Mouse (Mus musculus): ENCODE data around the gene Scyl1. TPM values are rescaled to one million over a fixed set of nuclear protein-coding genes. Genes with fewer than 3 reads are reported as not detected.

Gene Scyl1
- polyA plus RNA-seq, 1 experiment from 2014 or later = 82.9 TPM

DNA sequence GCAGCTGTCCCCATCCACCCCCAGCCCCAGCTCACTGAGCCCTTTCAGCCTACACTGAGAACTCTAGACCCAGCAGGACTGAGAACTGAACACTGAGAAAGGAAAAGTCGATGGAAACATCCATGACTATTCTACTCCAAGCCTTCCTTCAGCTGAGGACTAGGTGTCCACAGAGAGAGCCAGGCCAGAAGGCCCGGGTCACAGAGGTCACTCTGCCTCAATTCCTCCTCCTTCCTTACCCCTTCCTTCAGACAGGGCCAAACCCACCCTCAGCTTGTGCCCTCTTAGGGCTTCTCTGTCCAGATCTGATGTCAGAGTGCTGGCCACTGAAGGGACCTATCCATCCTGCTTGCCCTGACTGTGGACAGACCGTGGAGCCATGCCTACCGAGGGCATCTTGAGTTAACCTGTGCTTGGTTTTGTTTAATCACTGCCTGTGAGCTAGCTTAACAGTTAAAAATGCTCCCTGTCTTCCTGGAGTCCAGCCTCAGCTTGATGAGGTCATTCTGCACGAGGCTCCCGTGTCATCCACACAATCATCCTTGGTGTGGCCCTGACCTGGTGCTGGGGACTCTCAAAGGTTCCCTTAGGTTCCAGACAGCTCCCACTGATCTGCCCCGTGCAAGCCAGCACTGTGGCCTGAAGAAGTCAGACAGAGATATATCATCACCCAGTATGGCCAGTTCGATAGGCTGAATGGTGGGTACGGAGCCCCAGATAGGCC lies 39.8 kb upstream of the Scyl1 start:
- 0 out of 2 replicates have a peak, but pooled peaks have one; percentile 9 for ATAC-seq (ENCODE audit: low FRiP score, low TSS enrichment)
- no peaks in the 10 kb centered on the region for H3K9me3 ChIP-seq (ENCODE audit: low read length)
- peaks cover 63% of the 10 kb centered on the region for H3K4me1 ChIP-seq (ENCODE audit: insufficient read depth, low read length)
- no peaks in the 10 kb centered on the region for H3K27me3 ChIP-seq (ENCODE audit: insufficient read depth, low read length)
- no peak overlapping the region for H3K4me3 ChIP-seq (ENCODE audit: low read length)
- no peaks in the 10 kb centered on the region for H3K36me3 ChIP-seq (ENCODE audit: insufficient read depth, low read length)
- H3K9ac ChIP-seq (replicated peaks; ENCODE audit: low read length) = peak overlapping the region; percentile 24
- H3K4me2 ChIP-seq (replicated peaks; ENCODE audit: low read depth, low read length) = no peak overlapping the region
- peak overlapping the region; percentile 89 for H3K27ac ChIP-seq (ENCODE audit: low read length)
- 65% methylated on average over 9 of the region's 9 CpGs for WGBS

DNA sequence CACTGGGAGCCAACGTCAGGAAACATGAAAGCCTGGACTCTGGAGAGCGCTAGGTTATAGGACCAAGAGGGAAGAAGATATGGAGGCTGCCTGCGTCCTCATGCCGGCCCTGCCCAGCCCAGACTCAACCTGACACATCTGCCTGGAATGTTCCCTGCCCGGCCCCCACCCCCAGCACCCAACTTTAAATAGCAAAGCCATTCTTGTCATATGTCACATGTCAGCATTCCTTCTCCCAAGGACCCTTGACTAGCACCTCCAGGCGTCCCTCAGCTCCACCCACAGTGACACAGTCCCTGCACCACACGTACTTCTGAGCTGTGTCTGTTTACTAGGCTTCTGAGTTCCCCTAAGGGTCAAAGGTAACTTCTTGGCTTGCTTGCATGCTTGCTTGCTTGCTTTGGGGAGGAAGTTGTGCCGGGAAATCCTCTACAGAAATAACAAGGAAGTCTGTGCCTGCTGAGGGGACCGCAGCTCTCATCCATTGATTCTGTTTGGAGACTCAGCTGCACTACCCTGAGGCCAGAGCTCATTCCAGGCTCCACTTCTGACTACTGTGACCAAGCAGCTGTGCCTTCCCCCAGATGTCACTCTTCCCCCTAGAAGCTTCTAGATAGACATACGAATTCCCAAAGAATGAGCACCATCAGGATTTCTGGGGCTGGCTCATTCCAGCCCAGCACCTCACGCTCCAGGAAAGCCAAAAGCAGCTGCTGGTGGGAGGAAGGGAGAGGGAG lies 39.1 kb upstream of the Scyl1 start:
- WGBS = 26% methylated on average over 11 of the region's 11 CpGs
- no peak overlapping the region for H3K4me3 ChIP-seq (ENCODE audit: low read length)
- H3K27me3 ChIP-seq (ENCODE audit: insufficient read depth, low read length) = no peaks in the 10 kb centered on the region
- H3K27ac ChIP-seq (ENCODE audit: low read length) = peak overlapping the region; percentile 89
- peaks cover 68% of the 10 kb centered on the region for H3K4me1 ChIP-seq (ENCODE audit: insufficient read depth, low read length)
- H3K36me3 ChIP-seq (ENCODE audit: insufficient read depth, low read length) = no peaks in the 10 kb centered on the region
- no peak overlapping the region for H3K4me2 ChIP-seq (replicated peaks; ENCODE audit: low read depth, low read length)
- peak; percentile 54 for ATAC-seq (ENCODE audit: low FRiP score, low TSS enrichment)
- no peaks in the 10 kb centered on the region for H3K9me3 ChIP-seq (ENCODE audit: low read length)
- H3K9ac ChIP-seq (replicated peaks; ENCODE audit: low read length) = peak overlapping the region; percentile 25

DNA sequence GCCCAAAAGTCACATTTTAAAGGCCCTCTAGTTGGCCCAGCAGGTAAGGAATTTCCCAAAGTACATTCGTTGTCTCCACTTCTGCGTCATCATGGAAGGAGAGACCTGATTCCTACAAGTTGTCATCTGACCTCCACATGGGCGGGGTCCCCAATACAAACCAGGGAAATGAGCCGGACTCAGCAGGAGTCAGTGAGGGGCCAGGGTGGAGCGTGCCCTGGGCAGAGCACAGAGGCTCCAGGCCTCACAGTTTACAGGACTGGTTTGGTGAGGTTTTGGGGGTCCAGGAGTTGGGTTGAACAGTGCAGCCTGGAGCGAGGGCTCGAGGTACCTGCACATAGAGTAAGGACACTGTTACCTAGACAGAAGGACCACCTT lies 38.5 kb upstream of the Scyl1 start:
- no peaks in the 10 kb centered on the region for H3K9me3 ChIP-seq (ENCODE audit: low read length)
- ATAC-seq (ENCODE audit: low FRiP score, low TSS enrichment) = no peak
- H3K4me2 ChIP-seq (replicated peaks; ENCODE audit: low read depth, low read length) = no peak overlapping the region
- H3K36me3 ChIP-seq (ENCODE audit: insufficient read depth, low read length) = no peaks in the 10 kb centered on the region
- WGBS = 50% methylated on average over 7 of the region's 7 CpGs
- peaks cover 74% of the 10 kb centered on the region for H3K4me1 ChIP-seq (ENCODE audit: insufficient read depth, low read length)
- peak overlapping the region; percentile 89 for H3K27ac ChIP-seq (ENCODE audit: low read length)
- 0 out of 2 replicates have a peak overlapping the region, but pooled peaks have one; percentile 25 for H3K9ac ChIP-seq (replicated peaks; ENCODE audit: low read length)
- H3K4me3 ChIP-seq (ENCODE audit: low read length) = no peak overlapping the region
- no peaks in the 10 kb centered on the region for H3K27me3 ChIP-seq (ENCODE audit: insufficient read depth, low read length)

DNA sequence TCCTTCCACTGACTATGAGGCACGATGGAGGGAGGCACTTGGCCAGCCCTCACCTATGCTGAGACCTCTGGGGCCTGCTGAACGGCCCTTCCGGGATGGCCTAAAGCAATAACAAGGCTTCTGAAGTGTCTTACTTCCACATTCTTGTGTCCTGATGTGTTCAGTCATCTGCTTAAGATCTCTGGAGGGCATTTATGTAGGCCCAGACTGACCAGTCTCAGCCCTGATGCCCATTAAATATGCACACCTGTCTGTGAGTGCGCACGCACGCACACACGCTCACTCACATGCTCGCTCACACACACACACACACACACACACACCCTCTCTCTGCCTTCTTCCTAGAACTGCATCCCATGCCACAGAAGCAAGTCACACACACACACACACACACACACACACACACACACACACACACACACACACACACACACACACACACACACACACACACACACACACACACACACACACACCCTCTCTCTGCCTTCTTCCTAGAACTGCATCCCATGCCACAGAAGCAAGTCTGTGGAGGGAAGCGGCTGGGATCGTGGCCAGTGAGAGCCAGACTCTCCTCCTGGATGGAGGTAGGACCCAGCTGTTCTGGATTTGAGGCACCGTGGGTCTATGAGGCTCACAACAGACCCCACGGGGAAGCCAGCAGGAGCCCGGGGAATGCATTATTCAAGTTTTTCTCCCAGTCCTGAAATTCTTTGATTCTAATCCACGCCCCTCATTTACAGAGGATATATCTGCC lies 37.9 kb upstream of the Scyl1 start:
- no peak overlapping the region for H3K9ac ChIP-seq (replicated peaks; ENCODE audit: low read length)

DNA sequence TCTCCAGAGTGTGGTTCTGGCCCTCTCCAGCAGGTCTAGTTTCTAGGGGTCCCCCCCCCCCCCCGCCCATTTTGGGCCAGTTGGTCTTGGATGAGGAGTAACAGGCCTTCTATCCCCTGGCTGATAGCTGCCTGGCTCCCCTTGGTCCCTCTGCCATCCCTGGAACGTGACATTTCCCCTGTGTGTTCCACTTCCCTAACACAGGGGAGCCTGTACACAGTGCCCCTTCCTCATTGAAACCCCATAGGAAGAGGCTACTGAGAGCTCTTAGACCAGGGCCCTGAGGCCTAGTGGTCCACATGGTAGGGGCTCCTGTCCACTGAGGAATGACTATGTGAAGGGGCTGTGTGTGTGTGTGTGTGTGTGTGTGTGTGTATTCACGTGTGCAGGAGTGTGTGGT lies 36.5 kb upstream of the Scyl1 start:
- Histone ChIP-seq H3K27me3 (ENCODE audit: insufficient read depth, low read length) (no peaks in the 10 kb centered on the region), H3K9ac (replicated peaks; ENCODE audit: low read length) (no peak overlapping the region), H3K4me1 (ENCODE audit: insufficient read depth, low read length) (peaks cover 83% of the 10 kb centered on the region), H3K36me3 (ENCODE audit: insufficient read depth, low read length) (no peaks in the 10 kb centered on the region), H3K4me3 (ENCODE audit: low read length) (no peak overlapping the region), H3K9me3 (ENCODE audit: low read length) (no peaks in the 10 kb centered on the region), H3K27ac (ENCODE audit: low read length) (peak overlapping the region; percentile 95), H3K4me2 (replicated peaks; ENCODE audit: low read depth, low read length) (no peak overlapping the region)
- WGBS = 64% methylated on average over 3 of the region's 3 CpGs
- no peak for ATAC-seq (ENCODE audit: low FRiP score, low TSS enrichment)

More for the DNA sequence above, 37.9 kb upstream of the Scyl1 start:
- Histone ChIP-seq H3K4me3 (ENCODE audit: low read length) (no peak overlapping the region), H3K9me3 (ENCODE audit: low read length) (no peaks in the 10 kb centered on the region), H3K4me1 (ENCODE audit: insufficient read depth, low read length) (peaks cover 79% of the 10 kb centered on the region), H3K27me3 (ENCODE audit: insufficient read depth, low read length) (no peaks in the 10 kb centered on the region), H3K27ac (ENCODE audit: low read length) (peak overlapping the region; percentile 89), H3K4me2 (replicated peaks; ENCODE audit: low read depth, low read length) (no peak overlapping the region), H3K36me3 (ENCODE audit: insufficient read depth, low read length) (no peaks in the 10 kb centered on the region)
- WGBS = 59% methylated on average over 14 of the region's 14 CpGs
- no peak for ATAC-seq (ENCODE audit: low FRiP score, low TSS enrichment)

DNA sequence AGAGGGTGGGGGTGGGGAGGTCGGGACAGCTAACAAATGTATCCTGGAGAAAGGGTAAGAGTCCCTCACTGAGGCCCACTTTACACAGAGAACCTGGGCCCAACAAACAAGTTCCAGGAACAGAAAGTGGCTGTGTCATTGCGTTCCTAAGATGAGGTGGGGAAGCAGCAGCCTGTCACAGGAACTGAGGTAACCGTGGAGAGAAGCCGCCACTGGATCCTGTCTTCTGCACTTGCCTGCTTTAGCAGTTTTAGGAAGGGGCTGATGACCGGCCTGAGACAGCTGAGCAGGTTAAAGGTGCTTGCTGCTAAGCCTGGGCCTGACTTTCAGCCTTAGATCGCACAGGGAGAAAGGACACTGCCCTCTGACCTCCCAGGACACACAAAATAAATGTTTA lies 35.6 kb upstream of the Scyl1 start:
- Histone ChIP-seq H3K9me3 (ENCODE audit: low read length) (no peaks in the 10 kb centered on the region), H3K4me2 (replicated peaks; ENCODE audit: low read depth, low read length) (0 out of 2 replicates have a peak overlapping the region, but pooled peaks have one; percentile 14), H3K4me1 (ENCODE audit: insufficient read depth, low read length) (peaks cover 74% of the 10 kb centered on the region), H3K27ac (ENCODE audit: low read length) (peak overlapping the region; percentile 95), H3K4me3 (ENCODE audit: low read length) (no peak overlapping the region), H3K9ac (replicated peaks; ENCODE audit: low read length) (peak overlapping the region; percentile 53), H3K27me3 (ENCODE audit: insufficient read depth, low read length) (no peaks in the 10 kb centered on the region), H3K36me3 (ENCODE audit: insufficient read depth, low read length) (no peaks in the 10 kb centered on the region)
- 30% methylated on average over 6 of the region's 6 CpGs for WGBS
- no peak for ATAC-seq (ENCODE audit: low FRiP score, low TSS enrichment)

DNA sequence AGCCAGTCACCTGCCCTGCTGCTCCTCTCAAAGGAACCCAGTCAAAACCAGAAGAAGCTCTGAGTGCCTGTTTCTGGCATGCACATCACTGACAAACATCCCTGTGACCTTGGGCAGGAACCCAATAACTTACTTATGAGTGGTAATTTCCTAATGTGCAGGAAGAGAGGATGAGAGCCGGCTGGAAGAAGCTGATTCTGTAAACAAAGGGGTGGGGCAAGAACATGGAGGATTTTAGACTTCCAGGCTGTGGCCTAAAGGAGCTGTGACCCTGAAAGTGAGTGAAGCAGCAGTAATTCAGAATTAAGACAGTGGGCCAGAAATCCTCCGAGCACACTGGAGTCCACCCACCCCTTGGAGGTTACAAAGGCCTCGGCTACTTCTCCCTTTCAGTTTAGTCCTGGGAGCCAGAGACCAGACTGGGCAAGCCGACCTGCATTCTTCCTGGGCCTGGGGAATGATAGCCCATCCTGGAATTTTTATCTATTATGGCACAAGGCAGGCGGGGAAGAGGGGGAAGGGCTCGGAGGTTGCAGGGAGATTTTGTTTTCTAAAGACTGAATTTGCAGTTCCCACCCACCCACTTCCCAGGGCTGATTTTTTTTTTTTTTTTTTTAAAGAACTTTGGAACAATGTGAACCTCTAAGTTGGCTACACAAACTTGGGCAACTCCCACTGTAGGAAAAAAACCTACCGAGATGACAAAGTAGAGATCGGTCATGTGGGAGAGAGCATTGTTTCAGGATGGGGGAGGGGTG lies 35.0 kb upstream of the Scyl1 start:
- no peaks in the 10 kb centered on the region for H3K36me3 ChIP-seq (ENCODE audit: insufficient read depth, low read length)
- no peaks in the 10 kb centered on the region for H3K9me3 ChIP-seq (ENCODE audit: low read length)
- H3K4me3 ChIP-seq (ENCODE audit: low read length) = no peak overlapping the region
- ATAC-seq (ENCODE audit: low FRiP score, low TSS enrichment) = no peak
- no peaks in the 10 kb centered on the region for H3K27me3 ChIP-seq (ENCODE audit: insufficient read depth, low read length)
- H3K27ac ChIP-seq (ENCODE audit: low read length) = peak overlapping the region; percentile 95
- peaks cover 69% of the 10 kb centered on the region for H3K4me1 ChIP-seq (ENCODE audit: insufficient read depth, low read length)
- peak overlapping the region; percentile 26 for H3K4me2 ChIP-seq (replicated peaks; ENCODE audit: low read depth, low read length)
- peak overlapping the region; percentile 37 for H3K9ac ChIP-seq (replicated peaks; ENCODE audit: low read length)
- WGBS = 6% methylated on average over 8 of the region's 8 CpGs

GRCm38 (mm10) chr19:5804371-5804899 lies 33.2 kb upstream of the Scyl1 start:
- Histone ChIP-seq H3K9ac (replicated peaks; ENCODE audit: low read length) (peak overlapping the region; percentile 91), H3K4me3 (ENCODE audit: low read length) (no peak overlapping the region), H3K9me3 (ENCODE audit: low read length) (no peaks in the 10 kb centered on the region), H3K27ac (ENCODE audit: low read length) (peak overlapping the region; percentile 100), H3K4me1 (ENCODE audit: insufficient read depth, low read length) (peaks cover 51% of the 10 kb centered on the region), H3K36me3 (ENCODE audit: insufficient read depth, low read length) (0 out of 2 replicates have a peak, but pooled peaks cover 3% of the 10 kb centered on the region), H3K4me2 (replicated peaks; ENCODE audit: low read depth, low read length) (peak overlapping the region; percentile 91; the same call in 1 of the 2 replicates), H3K27me3 (ENCODE audit: insufficient read depth, low read length) (no peaks in the 10 kb centered on the region)
- WGBS = 29% methylated on average over 8 of the region's 8 CpGs
- no peak for ATAC-seq (ENCODE audit: low FRiP score, low TSS enrichment)

DNA sequence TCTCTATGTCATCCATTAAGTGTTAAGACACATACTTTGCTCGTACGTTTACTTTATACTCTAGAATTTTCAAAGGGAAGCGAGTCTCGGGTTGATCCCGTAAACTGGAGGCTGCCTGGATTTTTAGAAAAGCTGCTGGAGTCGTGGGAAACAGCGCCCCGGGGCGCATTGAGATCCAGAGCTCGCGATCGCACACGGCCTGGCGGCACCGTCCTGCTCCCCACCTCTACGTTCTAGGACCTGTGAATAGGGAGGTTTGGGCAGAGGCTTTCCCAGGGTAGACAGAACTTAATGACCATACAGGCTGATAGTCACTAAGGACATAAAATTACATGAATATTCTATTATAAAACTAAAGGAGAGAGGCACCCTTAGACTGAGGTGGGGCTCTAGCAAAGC lies 32.7 kb upstream of the Scyl1 start:
- H3K4me3 ChIP-seq (ENCODE audit: low read length) = peak overlapping the region; percentile 30

More for the DNA sequence above, 32.7 kb upstream of the Scyl1 start:
- WGBS = under 1% methylated on average over 16 of the region's 16 CpGs
- peak overlapping the region; percentile 91 for H3K4me2 ChIP-seq (replicated peaks; ENCODE audit: low read depth, low read length)
- 0 out of 2 replicates have a peak, but pooled peaks have one; percentile 7 for ATAC-seq (ENCODE audit: low FRiP score, low TSS enrichment)
- peaks cover 48% of the 10 kb centered on the region for H3K4me1 ChIP-seq (ENCODE audit: insufficient read depth, low read length)
- peak overlapping the region; percentile 100 for H3K27ac ChIP-seq (ENCODE audit: low read length)
- H3K36me3 ChIP-seq (ENCODE audit: insufficient read depth, low read length) = peaks cover 3% of the 10 kb centered on the region; the same call in 1 of the 2 replicates
- H3K9ac ChIP-seq (replicated peaks; ENCODE audit: low read length) = peak overlapping the region; percentile 91
- H3K27me3 ChIP-seq (ENCODE audit: insufficient read depth, low read length) = no peaks in the 10 kb centered on the region
- H3K9me3 ChIP-seq (ENCODE audit: low read length) = no peaks in the 10 kb centered on the region
